Mouse (Mus musculus): Measurements from ENCODE around the gene Gm10053. TPM values are rescaled to one million over a fixed set of nuclear protein-coding genes. Genes with fewer than 3 reads are reported as not detected.

The Gm10053 gene
- total RNA-seq, 2 experiments from 2014 or later, result 181 to 299 TPM

DNA sequence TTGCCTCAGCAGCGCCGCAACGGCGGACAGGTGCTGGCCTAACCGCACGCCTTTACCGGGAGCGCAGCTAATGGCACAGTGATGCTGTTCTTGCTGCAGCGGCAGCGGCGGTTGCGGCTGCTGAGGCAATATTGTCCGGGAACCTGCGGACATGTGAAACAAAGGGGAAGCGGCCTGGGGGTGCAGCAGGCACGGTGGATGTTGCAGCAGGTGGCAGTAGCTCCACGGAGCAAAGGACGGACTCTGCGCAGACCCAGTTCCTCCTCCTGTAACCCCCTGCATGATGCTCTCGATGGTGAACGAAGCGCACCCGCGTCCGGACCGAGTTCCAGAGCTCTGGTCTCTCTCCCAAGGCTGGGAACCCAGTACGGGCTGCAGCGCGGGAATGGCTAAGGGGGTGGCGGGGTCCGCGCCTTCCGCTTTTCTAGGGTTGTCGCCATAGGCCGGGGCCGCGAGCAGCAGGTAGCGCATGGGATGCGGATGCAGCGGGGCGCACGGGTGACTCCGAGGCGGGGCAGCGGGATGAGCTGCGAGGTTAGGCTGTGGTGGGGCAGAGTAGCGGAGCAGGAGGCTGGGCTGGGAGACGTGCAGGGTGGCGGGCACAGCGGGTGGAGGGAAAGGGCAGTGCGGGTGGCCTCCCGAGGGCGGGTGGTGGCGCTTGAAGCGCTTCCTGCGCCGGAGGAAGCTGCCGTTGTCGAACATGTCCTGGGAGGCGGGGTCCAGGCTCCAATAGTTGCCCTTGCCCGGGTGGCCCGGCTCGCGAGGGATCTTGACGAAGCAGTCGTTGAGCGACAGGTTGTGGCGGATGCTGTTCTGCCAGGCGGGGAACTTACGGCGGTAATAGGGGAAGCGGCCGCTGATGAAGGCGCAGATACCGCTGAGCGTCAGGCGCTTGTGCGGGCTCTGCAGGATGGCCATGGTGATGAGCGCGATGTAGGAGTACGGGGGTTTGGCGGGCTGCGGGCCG is 24.4 kb downstream of the Gm10053 start:
- ATAC-seq (replicated peaks; ENCODE audit: poor library complexity), result peak; percentile 77

DNA sequence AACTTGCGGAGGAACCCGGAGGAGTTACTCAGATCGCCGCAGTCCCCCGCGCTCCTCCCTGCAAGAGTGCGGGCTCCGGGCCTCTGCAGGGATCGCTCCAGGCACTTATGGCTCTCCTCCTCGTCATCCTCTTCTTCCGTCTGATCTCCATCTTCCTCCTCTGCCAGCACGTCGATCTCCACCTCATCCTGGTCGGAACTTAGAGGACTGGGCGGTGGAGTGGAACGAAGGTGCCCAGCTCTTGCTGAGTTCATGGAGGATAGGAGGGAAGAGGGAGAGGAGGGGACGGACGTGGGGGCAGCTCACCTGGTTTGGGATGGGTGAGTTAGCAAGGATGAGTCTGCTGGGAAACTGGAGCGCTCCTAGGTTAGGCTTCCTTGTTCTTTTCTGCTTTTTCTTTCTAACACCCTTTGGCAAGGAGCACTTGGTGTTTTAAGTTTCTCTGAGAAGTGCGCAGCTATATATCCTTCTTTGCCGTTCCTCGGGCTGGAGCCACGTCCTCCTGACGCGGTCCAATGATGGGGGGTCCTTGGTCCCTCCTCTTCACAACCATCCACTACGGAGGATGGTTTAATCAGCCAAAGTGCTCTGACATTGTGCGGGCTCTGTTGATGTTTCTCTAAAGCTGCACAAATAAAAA is 25.2 kb downstream of the Gm10053 start, which contains the start of gene Foxd4:
TSS of gene Foxd4 (minus strand) at position 617 of the 640 bp plus-strand sequence.
- no peak for ATAC-seq (replicated peaks; ENCODE audit: poor library complexity)

DNA sequence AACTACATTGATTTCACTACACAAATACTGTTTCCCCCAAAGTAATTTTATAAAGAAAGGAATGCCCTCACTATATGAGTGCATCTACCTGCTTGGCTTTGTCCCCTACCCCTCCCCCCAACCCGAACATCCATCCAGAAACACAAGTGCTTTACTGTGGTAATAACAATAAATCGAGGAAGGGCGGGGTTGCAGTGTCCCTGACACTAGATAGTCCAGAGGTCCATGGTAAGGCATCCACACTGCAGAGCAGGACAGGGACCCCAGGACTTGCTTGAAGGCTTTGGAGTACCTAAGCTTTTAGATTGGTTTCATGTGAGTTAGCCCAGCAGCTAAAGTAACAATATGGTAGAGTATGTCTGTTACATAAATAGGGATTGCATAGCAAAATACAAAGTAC is 26.2 kb downstream of the Gm10053 start:
- ATAC-seq (replicated peaks; ENCODE audit: poor library complexity), result no peak

DNA sequence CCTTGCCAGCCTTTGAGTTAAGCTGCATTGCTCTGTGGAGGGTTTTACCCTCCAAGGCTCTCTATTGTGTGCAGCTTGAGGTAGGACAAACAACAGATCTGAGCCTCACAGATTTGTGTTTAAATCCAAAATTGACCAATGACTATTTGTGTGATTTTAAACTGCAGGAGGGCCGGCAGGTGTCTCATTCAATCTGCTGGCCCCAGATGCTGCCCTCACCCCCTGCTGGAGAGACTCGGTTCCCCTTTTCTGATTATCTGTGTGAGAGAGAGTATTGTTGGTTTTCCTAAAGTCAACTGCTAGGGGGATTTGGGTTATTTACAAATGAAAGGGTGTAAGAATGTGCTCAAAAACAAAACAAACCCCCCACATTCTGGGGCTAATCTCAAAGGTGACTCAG is 26.8 kb downstream of the Gm10053 start:
- no peak for ATAC-seq (replicated peaks; ENCODE audit: poor library complexity)

DNA sequence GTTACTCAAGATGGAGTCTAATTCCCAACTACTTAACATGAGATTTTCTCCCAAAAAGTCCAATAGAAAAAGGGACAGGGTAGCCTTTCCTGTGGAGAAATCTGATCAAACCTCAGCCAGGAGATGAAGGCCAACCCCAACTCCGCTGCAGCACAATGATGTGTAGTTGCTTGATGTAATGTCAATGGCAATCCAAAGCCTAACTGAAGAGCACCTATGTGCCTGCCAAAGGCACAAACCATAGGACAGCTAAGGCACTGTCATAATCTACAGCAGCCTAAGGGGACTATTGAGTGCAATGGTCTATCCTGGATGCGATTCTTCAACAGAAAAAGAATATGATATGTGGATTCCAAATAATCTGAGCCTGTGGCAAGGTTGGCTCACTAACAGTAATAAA is 27.3 kb downstream of the Gm10053 start:
- no peak for ATAC-seq (replicated peaks; ENCODE audit: poor library complexity)

DNA sequence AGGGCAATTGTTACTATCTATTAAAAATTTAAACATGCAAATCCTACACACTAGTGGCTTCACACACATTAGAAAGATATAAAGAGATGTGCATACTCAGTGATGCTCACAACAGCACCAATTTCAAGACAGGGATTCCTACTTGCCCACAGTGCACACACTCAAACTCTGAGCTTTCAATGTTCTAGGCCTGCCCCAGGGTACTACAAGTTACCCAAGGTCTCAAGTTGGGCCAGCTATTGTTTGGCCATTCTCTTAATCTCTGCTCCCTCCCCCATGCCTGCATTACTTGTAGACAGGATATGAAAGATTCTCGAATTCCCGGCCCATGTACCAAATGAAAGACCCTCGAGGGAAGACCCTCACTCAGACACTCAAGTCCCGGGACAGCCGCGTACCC is 32.2 kb downstream of the Gm10053 start:
- ATAC-seq (replicated peaks; ENCODE audit: poor library complexity), result no peak

DNA sequence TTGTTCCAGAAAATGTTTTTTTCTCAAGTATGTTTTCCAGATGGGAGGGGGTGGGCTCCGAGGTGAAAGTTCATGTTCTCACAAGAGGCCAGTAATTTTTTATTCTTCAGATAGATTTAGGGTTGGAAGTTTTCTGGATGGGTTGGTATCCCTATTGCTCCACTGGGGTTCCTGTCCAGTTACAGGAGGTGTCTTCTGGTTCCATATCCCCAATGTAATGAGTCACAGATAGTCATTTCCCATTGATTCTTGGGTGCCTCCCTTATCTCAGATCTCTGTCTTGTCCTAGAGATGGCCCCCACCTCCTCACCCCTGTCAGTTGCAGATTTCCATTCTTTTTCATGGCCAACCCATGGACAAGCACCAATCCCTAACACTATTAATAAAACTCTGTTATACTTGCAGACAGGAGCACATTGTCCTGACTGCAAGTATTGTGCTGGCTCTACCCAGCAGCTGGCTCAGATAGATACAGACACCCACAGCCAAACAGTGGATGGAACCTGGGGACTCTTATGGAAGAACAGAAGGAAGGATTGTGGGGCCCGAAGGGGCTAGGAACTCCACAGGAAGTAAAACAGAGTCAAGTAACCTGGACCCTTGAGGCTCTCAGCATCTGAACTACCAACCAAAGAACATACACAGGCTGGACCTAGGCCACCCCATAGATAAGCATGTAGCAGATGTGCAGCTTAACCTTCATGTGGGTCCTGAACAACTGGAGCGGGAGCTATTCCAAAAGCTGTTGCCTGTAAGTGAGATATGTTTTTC is 33.1 kb downstream of the Gm10053 start:
- ATAC-seq (replicated peaks; ENCODE audit: poor library complexity), result no peak

DNA sequence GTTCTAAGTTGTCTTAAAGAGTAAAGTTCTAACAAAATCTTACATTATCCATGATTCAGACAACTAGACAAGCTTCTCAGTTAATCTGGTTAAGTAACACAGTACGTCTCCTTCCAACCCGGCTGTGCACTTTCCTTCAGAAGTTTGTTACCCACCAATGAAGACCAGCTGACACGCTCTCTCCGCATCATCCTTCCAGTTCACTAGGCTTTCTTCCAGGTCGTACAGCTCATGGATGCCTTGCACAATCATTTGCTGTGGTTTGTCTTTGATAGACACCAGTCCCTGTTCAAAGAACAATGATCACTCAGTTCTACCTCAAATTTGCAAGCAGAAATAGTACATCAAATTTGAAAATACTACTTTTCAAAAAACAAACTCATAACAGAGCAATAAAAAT is 45.4 kb downstream of the Gm10053 start:
- no peak for ATAC-seq (replicated peaks; ENCODE audit: poor library complexity)

Other genes with a start within 250 kb of the Gm10053 start
- gene Tmem252, start 201.7 kb upstream of the Gm10053 start, total RNA-seq (2015), result not detected in 2 replicates
- not detected in 2 replicates for gene Tmem252, start 201.7 kb upstream of the Gm10053 start, total RNA-seq (2017)
- gene Pgm5, start 13.8 kb upstream of the Gm10053 start, total RNA-seq (2015), result not detected in 2 replicates
- not detected in 2 replicates for gene Pgm5, start 13.8 kb upstream of the Gm10053 start, total RNA-seq (2017)
- 0.17 TPM in 1 of 2 replicates, not detected in the other for gene Foxd4, start 25.5 kb downstream of the Gm10053 start, total RNA-seq (2015)
- not detected in 2 replicates for gene Foxd4, start 25.5 kb downstream of the Gm10053 start, total RNA-seq (2017)
- gene Cbwd1, start 85.9 kb downstream of the Gm10053 start, total RNA-seq (2015), result 20.2 and 21.9 TPM in 2 replicates
- gene Cbwd1, start 85.9 kb downstream of the Gm10053 start, total RNA-seq (2017), result 41.9 and 44.6 TPM in 2 replicates
- gene Dock8, start 123.8 kb downstream of the Gm10053 start, total RNA-seq (2015), result 81.8 and 91.6 TPM in 2 replicates
- gene Dock8, start 123.8 kb downstream of the Gm10053 start, total RNA-seq (2017), result 40.7 and 45.9 TPM in 2 replicates